Mouse (Mus musculus): ENCODE results near the gene Degs1.
A peak's percentile ranks its signal among the peaks of the same experiment; 100 is the strongest.
"Not testable (repeated sequence)": the region's sequence is repeated elsewhere in the genome, so short reads cannot be mapped to it uniquely, and the experiment has no call there.

Degs1 gene

GRCm38 (mm10) chr1:182282091-182283075, at the start of gene Degs1:
Gene Degs1, minus strand, starts transcription at chr1:182282804.
- peak; percentile 98 for DNase-seq

GRCm38 (mm10) chr1:182325919-182326318, 43.3 kb upstream of the Degs1 start:
- no peak for DNase-seq

GRCm38 (mm10) chr1:182324552-182324951, 41.9 kb upstream of the Degs1 start:
- DNase-seq = no peak

GRCm38 (mm10) chr1:182323139-182323538, 40.5 kb upstream of the Degs1 start:
- no peak for DNase-seq

- DNase-seq = no peak
Observed at GRCm38 (mm10) chr1:182314201-182314600, 31.6 kb upstream of the Degs1 start.

GRCm38 (mm10) chr1:182313181-182313580, 30.6 kb upstream of the Degs1 start:
- no peak for DNase-seq

- DNase-seq = no peak
Observed at GRCm38 (mm10) chr1:182311376-182311775, 28.8 kb upstream of the Degs1 start.

GRCm38 (mm10) chr1:182310316-182310715, 27.7 kb upstream of the Degs1 start:
- no peak for DNase-seq

GRCm38 (mm10) chr1:182309403-182309802, 26.8 kb upstream of the Degs1 start:
- no peak for DNase-seq

GRCm38 (mm10) chr1:182302916-182303315, 20.3 kb upstream of the Degs1 start:
- no peak for DNase-seq

- DNase-seq = no peak
Observed at GRCm38 (mm10) chr1:182302176-182302870, 19.7 kb upstream of the Degs1 start.

GRCm38 (mm10) chr1:182297821-182298220, 15.2 kb upstream of the Degs1 start:
- no peak for DNase-seq

- DNase-seq = no peak
Observed at GRCm38 (mm10) chr1:182297246-182297645, 14.6 kb upstream of the Degs1 start.

GRCm38 (mm10) chr1:182296816-182297215, 14.2 kb upstream of the Degs1 start:
- no peak for DNase-seq

- DNase-seq = no peak
Observed at GRCm38 (mm10) chr1:182296141-182296540, 13.5 kb upstream of the Degs1 start.

- no peak for DNase-seq
Observed at GRCm38 (mm10) chr1:182292291-182292690, 9.7 kb upstream of the Degs1 start.

GRCm38 (mm10) chr1:182290741-182291140, 8.1 kb upstream of the Degs1 start:
- DNase-seq = not testable (repeated sequence)

GRCm38 (mm10) chr1:182289781-182290180, 7.2 kb upstream of the Degs1 start:
- DNase-seq = no peak

- no peak for DNase-seq
Observed at GRCm38 (mm10) chr1:182288601-182289000, 6.0 kb upstream of the Degs1 start.

- DNase-seq = no peak
Observed at GRCm38 (mm10) chr1:182287781-182288180, 5.2 kb upstream of the Degs1 start.

GRCm38 (mm10) chr1:182284795-182285194, 2.2 kb upstream of the Degs1 start:
- no peak for DNase-seq

- DNase-seq = no peak
Observed at GRCm38 (mm10) chr1:182283231-182283630, 627 bp upstream of the Degs1 start.

- DNase-seq = no peak
Observed at GRCm38 (mm10) chr1:182281251-182281711, 1.3 kb downstream of the Degs1 start.

GRCm38 (mm10) chr1:182280577-182280976, 2.0 kb downstream of the Degs1 start:
- no peak for DNase-seq

Data from kidney, postnatal 14 days (tissue).